Mouse (Mus musculus): ENCODE results near the gene Olfr845. TPM values are rescaled to one million over a fixed set of nuclear protein-coding genes. Genes with fewer than 3 reads are reported as not detected.

Olfr845 gene
- polyA plus RNA-seq (2014; fragmentation: Illumina TruSeq; extraction: RNeasy Lipid Tissue Mini Kit (QIAGEN cat#74804)), result not detected

GRCm38 (mm10) chr9:19336157-19336556, at the start of gene Olfr845:
TSS of gene Olfr845 (plus strand) at chr9:19336457.

GRCm38 (mm10) chr9:19316047-19316446, 20.2 kb upstream of the Olfr845 start, which contains the start of gene Olfr844:
TSS of gene Olfr844 (plus strand) at chr9:19316347.

GRCm38 (mm10) chr9:19363905-19364304, 27.6 kb downstream of the Olfr845 start, which contains the start of gene Olfr846:
TSS of gene Olfr846 (minus strand) at chr9:19364005.

GRCm38 (mm10) chr9:19378569-19378968, 42.3 kb downstream of the Olfr845 start, which contains the start of gene Olfr847:
TSS of gene Olfr847 (minus strand) at chr9:19378669.

Other genes with a start within 250 kb of the Olfr845 start
- not detected for gene Olfr836, start 216.1 kb upstream of the Olfr845 start, polyA plus RNA-seq (2014; fragmentation: Illumina TruSeq; extraction: RNeasy Lipid Tissue Mini Kit (QIAGEN cat#74804))
- not detected for gene Olfr837, start 200.1 kb upstream of the Olfr845 start, polyA plus RNA-seq (2014; fragmentation: Illumina TruSeq; extraction: RNeasy Lipid Tissue Mini Kit (QIAGEN cat#74804))
- gene Olfr839-ps1, start 159.1 kb upstream of the Olfr845 start, polyA plus RNA-seq (2014; fragmentation: Illumina TruSeq; extraction: RNeasy Lipid Tissue Mini Kit (QIAGEN cat#74804)), result not detected
- not detected for gene Olfr843, start 84.5 kb upstream of the Olfr845 start, polyA plus RNA-seq (2014; fragmentation: Illumina TruSeq; extraction: RNeasy Lipid Tissue Mini Kit (QIAGEN cat#74804))
- gene Olfr844, start 20.1 kb upstream of the Olfr845 start, polyA plus RNA-seq (2014; fragmentation: Illumina TruSeq; extraction: RNeasy Lipid Tissue Mini Kit (QIAGEN cat#74804)), result not detected
- gene Olfr846, start 27.5 kb downstream of the Olfr845 start, polyA plus RNA-seq (2014; fragmentation: Illumina TruSeq; extraction: RNeasy Lipid Tissue Mini Kit (QIAGEN cat#74804)), result not detected
- not detected for gene Olfr847, start 42.2 kb downstream of the Olfr845 start, polyA plus RNA-seq (2014; fragmentation: Illumina TruSeq; extraction: RNeasy Lipid Tissue Mini Kit (QIAGEN cat#74804))
- gene Olfr849, start 103.8 kb downstream of the Olfr845 start, polyA plus RNA-seq (2014; fragmentation: Illumina TruSeq; extraction: RNeasy Lipid Tissue Mini Kit (QIAGEN cat#74804)), result not detected
- not detected for gene Olfr850, start 141.8 kb downstream of the Olfr845 start, polyA plus RNA-seq (2014; fragmentation: Illumina TruSeq; extraction: RNeasy Lipid Tissue Mini Kit (QIAGEN cat#74804))
- gene Olfr851, start 156.8 kb downstream of the Olfr845 start, polyA plus RNA-seq (2014; fragmentation: Illumina TruSeq; extraction: RNeasy Lipid Tissue Mini Kit (QIAGEN cat#74804)), result not detected
- not detected for gene Olfr853, start 204.6 kb downstream of the Olfr845 start, polyA plus RNA-seq (2014; fragmentation: Illumina TruSeq; extraction: RNeasy Lipid Tissue Mini Kit (QIAGEN cat#74804))
- gene Olfr854, start 230.9 kb downstream of the Olfr845 start, polyA plus RNA-seq (2014; fragmentation: Illumina TruSeq; extraction: RNeasy Lipid Tissue Mini Kit (QIAGEN cat#74804)), result not detected
- not detected for gene Olfr855, start 246.2 kb downstream of the Olfr845 start, polyA plus RNA-seq (2014; fragmentation: Illumina TruSeq; extraction: RNeasy Lipid Tissue Mini Kit (QIAGEN cat#74804))

Measured in ovary, adult 10 weeks (tissue).